Mouse (Mus musculus) central nervous system, embryonic 18 days (tissue): ENCODE data around the gene Dpy19l2. TPM values are rescaled to one million over a fixed set of nuclear protein-coding genes. Genes with fewer than 3 reads are reported as not detected.

ENCODE experiments used
- polyA plus RNA-seq: library from polyadenylated mRNA; depleted of rRNA; stranded (reverse); fragments of >200 nt; gene quantifications from 2 replicates; pipeline ENCODE4 v1.2.3, GENCODE M21; 2012; rRNA removed

Dpy19l2 gene
- polyA plus RNA-seq: 0.54 and 0.68 TPM in 2 replicates

DNA sequence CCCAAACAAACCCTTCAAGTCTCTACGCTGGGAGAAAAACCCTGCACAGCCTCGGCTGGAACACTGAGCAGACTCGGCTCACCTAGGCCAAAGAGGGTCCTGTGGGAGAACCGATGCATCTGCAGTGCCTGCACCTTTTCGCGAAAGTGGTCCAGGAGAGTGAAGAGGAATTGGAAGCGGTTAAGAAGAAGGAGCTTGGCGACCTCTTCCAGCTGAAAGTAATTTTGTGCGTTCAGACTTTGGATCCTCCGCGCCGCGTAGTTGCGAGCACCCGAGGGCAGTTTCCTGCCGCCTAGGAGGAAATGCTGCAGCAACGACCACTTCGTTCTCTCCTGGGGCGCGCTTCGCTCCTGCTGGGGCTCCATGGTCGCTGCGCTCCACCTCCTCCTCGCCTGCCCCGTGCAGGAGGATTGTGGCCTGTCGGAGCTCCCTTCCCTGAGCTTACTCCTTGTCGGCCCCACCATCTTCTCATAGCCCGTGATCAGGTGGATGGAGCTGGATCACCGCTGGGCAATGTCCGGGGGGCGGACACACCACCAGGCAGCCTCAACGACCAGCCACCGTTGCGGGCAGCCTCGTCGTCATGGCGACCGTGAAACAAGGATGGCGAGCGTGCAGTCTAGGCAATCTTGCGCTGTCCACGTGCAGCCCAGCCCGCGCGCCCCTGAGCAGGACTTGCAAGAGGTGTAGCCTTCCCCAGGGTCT lies at the start of gene Dpy19l2:
Gene Dpy19l2 (minus strand): TSS at position 594 of the 705 bp plus-strand sequence.

GRCm38 (mm10) chr9:24624896-24625295 lies 71.2 kb downstream of the Dpy19l2 start, which contains the start of gene Cypt4:
Cypt4 (plus strand) TSS chr9:24625196.

Other genes starting within 250 kb of the Dpy19l2 start
- 55.0 and 57.8 TPM in 2 replicates for gene Dpy19l1, start 193.2 kb downstream of the Dpy19l2 start, polyA plus RNA-seq
- not detected in 2 replicates for gene Cypt4, start 71.1 kb downstream of the Dpy19l2 start, polyA plus RNA-seq
- 0.12 TPM in 2 replicates for gene Tbx20, start 78.0 kb upstream of the Dpy19l2 start, polyA plus RNA-seq